Mouse (Mus musculus) forebrain, embryonic 15.5 days (tissue): ENCODE measurements around the gene Mat2b. TPM values are rescaled to one million over a fixed set of nuclear protein-coding genes. Genes with fewer than 3 reads are reported as not detected.
"Not testable (repeated sequence)": the region's sequence is repeated elsewhere in the genome, so short reads cannot be mapped to it uniquely, and the experiment has no call there.

Source experiments
- ATAC-seq: fragments of 200-750 bp; cut with Nextera tagmentation; replicated peaks from 2 replicates; pipeline ENCODE4 v1.8.0; 2017; ENCODE audit warnings: mild to moderate bottlenecking, moderate TSS enrichment, moderate library complexity
- H3K27ac ChIP-seq: fragments of 300-500 bp; sonication (generic); replicated peaks from 2 replicates; pipeline ENCODE4 v1.5.1; 2015; ENCODE audit warnings: mild to moderate bottlenecking, inconsistent platforms
- H3K27me3 ChIP-seq: fragments of 300-500 bp; sonication (generic); 2 replicates; pipeline ENCODE4 v1.6.1; 2015; ENCODE audit warnings: inconsistent platforms
- H3K36me3 ChIP-seq: fragments of 300-500 bp; sonication (generic); 2 replicates; pipeline ENCODE4 v1.6.1; 2015; ENCODE audit warnings: mild to moderate bottlenecking, inconsistent platforms
- H3K4me1 ChIP-seq: fragments of 300-500 bp; sonication (generic); 2 replicates; pipeline ENCODE4 v1.6.1; 2015; ENCODE audit warnings: inconsistent platforms
- H3K4me2 ChIP-seq: fragments of 300-500 bp; sonication (generic); replicated peaks from 2 replicates; pipeline ENCODE4 v1.6.1; 2015; ENCODE audit warnings: mild to moderate bottlenecking, inconsistent platforms
- H3K4me3 ChIP-seq: fragments of 300-500 bp; sonication (generic); 2 replicates; pipeline ENCODE4 v1.5.1; 2015; ENCODE audit warnings: mild to moderate bottlenecking, inconsistent platforms
- H3K9ac ChIP-seq: fragments of 300-500 bp; sonication (generic); replicated peaks from 2 replicates; pipeline ENCODE4 v1.6.1; 2015; ENCODE audit warnings: mild to moderate bottlenecking, inconsistent platforms
- H3K9me3 ChIP-seq: fragments of 300-500 bp; sonication (generic); 2 replicates; pipeline ENCODE4 v1.6.1; 2016; ENCODE audit warnings: inconsistent platforms
- WGBS: fragments of 180-500 bp; shearing (Covaris S2); methylation state at CpG from one replicate; pipeline ENCODE4 v1.1.7; 2015; ENCODE audit warnings: mixed read lengths; 5-methylcytosine and 5-hydroxymethylcytosine counted together
- polyA plus RNA-seq: library from polyadenylated mRNA; unstranded; fragments of >200 nt; fragmentation: Nextera tagmentation; extraction: Ambion mirVana; gene quantifications from 2 replicates; pipeline ENCODE4 v1.2.1, GENCODE M21; 2015

Gene Mat2b
- 76.6 and 78.8 TPM in 2 replicates for polyA plus RNA-seq

DNA sequence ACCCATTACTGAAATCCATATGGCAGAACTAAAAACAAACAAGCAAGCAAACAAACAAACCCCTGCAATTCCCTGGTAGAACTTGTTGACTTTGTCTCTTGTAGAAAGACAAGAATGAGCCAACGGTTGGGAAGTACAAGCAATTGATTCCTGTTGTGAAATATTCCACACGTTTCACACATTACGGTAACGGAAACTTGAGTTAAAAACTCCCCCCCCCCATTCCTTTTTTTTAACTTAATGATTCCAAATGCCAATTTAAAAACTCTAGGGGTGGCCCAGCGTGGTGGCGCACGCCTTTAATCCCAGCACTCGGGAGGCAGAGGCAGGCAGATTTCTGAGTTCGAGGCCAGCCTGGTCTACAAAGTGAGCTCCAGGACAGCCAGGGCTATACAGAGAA, at the start of gene Mat2b:
Gene Mat2b (minus strand): TSS at position 101 of the 400 bp plus-strand sequence.
- H3K27me3 ChIP-seq, result no peaks in the 10 kb centered on the region
- H3K4me2 ChIP-seq, result peak within 1 kb of the TSS; percentile 94
- H3K36me3 ChIP-seq, result no peaks in the 10 kb centered on the region
- WGBS, result 79% methylated on average over 9 of the region's 9 CpGs
- peak within 1 kb of the TSS; percentile 90 for H3K4me3 ChIP-seq
- peak within 1 kb of the TSS; percentile 61 for H3K9ac ChIP-seq
- H3K9me3 ChIP-seq, result no peaks in the 10 kb centered on the region
- H3K27ac ChIP-seq, result peak within 1 kb of the TSS; percentile 90
- no peak for ATAC-seq
- peaks cover 32% of the 10 kb centered on the region for H3K4me1 ChIP-seq

DNA sequence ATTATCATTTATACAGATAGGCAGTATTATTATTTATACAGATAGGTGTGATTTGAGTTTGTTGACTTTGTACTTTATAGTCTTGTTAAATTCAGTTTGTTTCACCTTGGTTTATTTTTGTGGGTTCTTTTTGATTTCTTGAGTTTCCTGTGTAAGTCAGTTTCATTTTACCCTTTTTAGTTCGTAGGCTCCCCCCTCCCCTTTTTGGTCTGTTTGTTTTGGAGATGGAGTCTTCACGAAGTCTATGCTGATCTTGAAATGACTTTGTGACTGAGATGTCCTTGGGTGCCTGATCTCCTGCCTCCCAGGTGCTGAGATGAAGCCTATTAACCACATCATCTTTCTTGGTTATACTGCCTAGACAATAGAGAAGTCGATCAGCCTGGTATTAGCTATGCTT, 49.3 kb upstream of the Mat2b start:
- H3K4me3 ChIP-seq, result no peak overlapping the region
- no peaks in the 10 kb centered on the region for H3K27me3 ChIP-seq
- no peaks in the 10 kb centered on the region for H3K4me1 ChIP-seq
- no peak overlapping the region for H3K27ac ChIP-seq
- ATAC-seq, result no peak
- 91% methylated on average over 3 of the region's 3 CpGs for WGBS
- H3K9ac ChIP-seq, result no peak overlapping the region
- peaks cover 14% of the 10 kb centered on the region for H3K36me3 ChIP-seq
- no peak overlapping the region for H3K4me2 ChIP-seq
- H3K9me3 ChIP-seq, result no peaks in the 10 kb centered on the region

- Histone ChIP-seq H3K9ac (no peak overlapping the region), H3K4me3 (no peak overlapping the region)
- ATAC-seq, result no peak
Observed at GRCm38 (mm10) chr11:40741605-40742262, 46.7 kb upstream of the Mat2b start.

DNA sequence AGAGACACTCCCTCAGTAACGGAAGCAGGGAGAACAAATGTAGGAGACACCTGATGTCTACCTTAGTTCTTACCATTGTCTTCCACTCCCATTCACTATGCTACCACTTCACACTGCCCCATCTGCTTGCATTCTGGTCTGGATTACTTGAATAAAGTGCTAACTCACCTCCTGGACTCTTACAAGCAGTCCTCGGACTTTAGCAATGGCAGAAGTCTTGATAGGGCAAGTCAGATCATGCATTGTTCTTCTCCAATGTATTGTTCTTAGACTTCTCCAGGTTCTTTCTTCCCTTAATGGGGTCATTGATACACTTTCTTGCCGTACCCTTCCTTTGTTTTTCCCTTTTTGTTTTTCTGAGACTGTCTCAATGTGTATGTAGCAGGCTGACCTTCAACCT, 42.4 kb upstream of the Mat2b start:
- no peaks in the 10 kb centered on the region for H3K27me3 ChIP-seq
- H3K9ac ChIP-seq, result no peak overlapping the region
- no peak overlapping the region for H3K4me3 ChIP-seq
- 87% methylated on average over 3 of the region's 3 CpGs for WGBS
- H3K36me3 ChIP-seq, result peaks cover 40% of the 10 kb centered on the region
- H3K27ac ChIP-seq, result no peak overlapping the region
- peaks cover 25% of the 10 kb centered on the region for H3K4me1 ChIP-seq
- H3K9me3 ChIP-seq, result no peaks in the 10 kb centered on the region
- no peak for ATAC-seq
- no peak overlapping the region for H3K4me2 ChIP-seq

More at GRCm38 (mm10) chr11:40741605-40742262, 46.7 kb upstream of the Mat2b start:
- WGBS, result 92% methylated on average over 12 of the region's 12 CpGs
- Histone ChIP-seq H3K4me1 (no peaks in the 10 kb centered on the region), H3K9me3 (no peaks in the 10 kb centered on the region), H3K27me3 (no peaks in the 10 kb centered on the region), H3K36me3 (peaks cover 35% of the 10 kb centered on the region), H3K27ac (no peak overlapping the region), H3K4me2 (no peak overlapping the region)

DNA sequence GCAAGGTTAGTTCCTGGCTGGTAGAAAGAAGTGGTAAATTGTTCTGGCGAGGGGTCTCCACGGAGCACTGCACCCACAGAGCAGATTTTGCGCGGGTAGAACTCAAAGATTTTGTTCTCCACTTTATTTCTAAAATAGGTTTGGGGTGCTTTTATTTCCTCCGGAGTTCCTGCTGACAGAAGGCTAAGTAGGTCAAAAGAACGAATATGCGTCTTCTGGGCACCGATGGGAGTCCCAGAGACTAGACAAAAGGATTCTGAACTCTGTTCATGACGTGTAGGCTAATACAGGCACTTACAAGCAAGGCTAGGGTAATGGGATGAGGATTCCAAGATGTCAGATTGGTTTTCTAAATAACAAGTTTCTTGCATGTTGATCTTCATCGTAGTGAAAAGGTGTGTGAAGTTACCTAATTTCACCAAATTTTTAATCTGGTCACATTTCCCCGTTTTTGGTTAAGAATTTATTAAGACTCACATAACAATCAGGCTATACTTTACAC, 39.3 kb upstream of the Mat2b start:
- H3K27ac ChIP-seq, result peak overlapping the region; percentile 69
- peak overlapping the region; percentile 71 for H3K4me3 ChIP-seq
- peak overlapping the region; percentile 78 for H3K9ac ChIP-seq
- ATAC-seq, result no peak
- H3K9me3 ChIP-seq, result no peaks in the 10 kb centered on the region
- peaks cover 26% of the 10 kb centered on the region for H3K36me3 ChIP-seq
- H3K27me3 ChIP-seq, result no peaks in the 10 kb centered on the region
- H3K4me1 ChIP-seq, result peaks cover 39% of the 10 kb centered on the region
- peak overlapping the region; percentile 84 for H3K4me2 ChIP-seq
- WGBS, result 4% methylated on average over 11 of the region's 11 CpGs

GRCm38 (mm10) chr11:40733339-40734174, 38.6 kb upstream of the Mat2b start, which contains the start of the genes Hmmr and Nudcd2:
TSS of gene Hmmr (minus strand) at chr11:40733422.
TSS of gene Nudcd2 (plus strand) at chr11:40733667.
- peak within 1 kb of the TSS; percentile 78 for H3K9ac ChIP-seq
- WGBS, result under 1% methylated on average over 52 of the region's 52 CpGs
- no peaks in the 10 kb centered on the region for H3K27me3 ChIP-seq
- no peaks in the 10 kb centered on the region for H3K9me3 ChIP-seq
- peak; percentile 99 for ATAC-seq
- peak within 1 kb of the TSS; percentile 71 for H3K4me3 ChIP-seq
- peaks cover 24% of the 10 kb centered on the region for H3K36me3 ChIP-seq
- peak within 1 kb of the TSS; percentile 69 for H3K27ac ChIP-seq
- peaks cover 39% of the 10 kb centered on the region for H3K4me1 ChIP-seq
- peak within 1 kb of the TSS; percentile 84 for H3K4me2 ChIP-seq

GRCm38 (mm10) chr11:40732997-40733338, 38.0 kb upstream of the Mat2b start:
- H3K9ac ChIP-seq, result peak overlapping the region; percentile 40
- H3K9me3 ChIP-seq, result no peaks in the 10 kb centered on the region
- peaks cover 39% of the 10 kb centered on the region for H3K4me1 ChIP-seq
- peak overlapping the region; percentile 71 for H3K4me3 ChIP-seq
- no peak overlapping the region for H3K27ac ChIP-seq
- WGBS, result under 1% methylated on average over 14 of the region's 14 CpGs
- no peaks in the 10 kb centered on the region for H3K27me3 ChIP-seq
- peaks cover 21% of the 10 kb centered on the region for H3K36me3 ChIP-seq
- no peak for ATAC-seq
- peak overlapping the region; percentile 81 for H3K4me2 ChIP-seq

DNA sequence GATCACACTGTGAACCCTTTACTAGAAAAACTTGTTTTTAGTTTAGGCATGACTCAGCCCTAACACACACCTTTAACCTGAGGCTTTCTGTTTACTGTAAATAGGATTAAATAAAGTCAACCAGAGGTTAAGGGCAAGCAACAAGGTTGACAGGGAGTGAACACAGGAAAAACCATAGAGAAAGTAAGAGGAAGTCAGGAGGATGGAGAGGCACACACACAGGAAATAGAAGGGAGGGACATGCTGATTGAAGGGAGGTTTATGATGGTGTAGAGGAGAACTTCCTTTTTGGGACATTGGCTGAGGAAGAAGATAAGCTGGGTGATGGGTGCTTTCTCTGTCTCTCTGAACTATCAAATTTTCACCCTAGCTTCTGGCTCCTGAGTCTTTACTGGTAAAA, 23.3 kb upstream of the Mat2b start:
- no peaks in the 10 kb centered on the region for H3K4me1 ChIP-seq
- H3K4me2 ChIP-seq, result no peak overlapping the region
- H3K36me3 ChIP-seq, result peaks cover 42% of the 10 kb centered on the region
- H3K27me3 ChIP-seq, result no peaks in the 10 kb centered on the region
- no peak overlapping the region for H3K4me3 ChIP-seq
- no peaks in the 10 kb centered on the region for H3K9me3 ChIP-seq
- H3K27ac ChIP-seq, result no peak overlapping the region
- no peak for ATAC-seq
- H3K9ac ChIP-seq, result no peak overlapping the region

DNA sequence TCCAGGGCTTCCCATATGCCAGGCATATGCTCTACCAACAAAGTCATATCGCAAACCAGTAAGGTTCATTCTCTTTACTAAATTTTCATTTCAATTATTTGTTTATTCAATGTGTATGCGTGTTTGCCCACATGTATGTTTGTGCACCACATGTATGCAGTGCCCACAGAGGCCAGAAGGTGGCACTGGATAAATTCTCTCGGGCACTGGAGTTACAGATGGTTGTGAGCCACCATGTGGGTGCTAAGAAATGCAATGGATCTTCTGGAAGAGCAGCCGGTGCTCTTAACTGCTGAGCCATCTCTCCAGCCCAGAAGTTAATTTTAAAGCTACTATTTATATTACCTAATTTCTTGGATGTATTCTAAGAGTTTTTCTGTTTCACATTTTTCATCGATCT, 20.5 kb upstream of the Mat2b start:
- H3K9ac ChIP-seq, result no peak overlapping the region
- H3K27me3 ChIP-seq, result no peaks in the 10 kb centered on the region
- WGBS, result 96% methylated on average over 5 of the region's 5 CpGs
- peaks cover 33% of the 10 kb centered on the region for H3K36me3 ChIP-seq
- ATAC-seq, result no peak
- H3K27ac ChIP-seq, result no peak overlapping the region
- no peaks in the 10 kb centered on the region for H3K9me3 ChIP-seq
- H3K4me1 ChIP-seq, result no peaks in the 10 kb centered on the region
- H3K4me2 ChIP-seq, result no peak overlapping the region
- H3K4me3 ChIP-seq, result no peak overlapping the region

DNA sequence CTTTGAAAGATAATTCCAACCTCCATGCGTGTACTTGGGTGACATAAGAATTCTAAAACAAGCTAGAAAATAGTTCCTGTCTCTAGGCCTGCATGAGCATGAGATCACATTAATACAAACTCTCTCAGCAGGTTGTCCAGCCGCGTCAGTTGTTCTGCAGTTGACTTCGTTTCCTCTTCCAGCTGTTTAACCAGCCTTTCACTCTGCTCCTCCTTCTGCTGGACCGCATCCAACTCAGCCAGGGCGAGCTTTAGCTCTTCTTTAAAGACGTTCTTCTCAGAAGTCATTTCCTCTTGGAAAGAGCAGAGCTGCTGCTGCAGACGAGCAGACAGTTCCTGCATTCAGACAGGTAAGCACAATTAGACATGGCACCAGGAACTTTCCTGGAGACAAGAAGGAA, 18.9 kb upstream of the Mat2b start:
- H3K9me3 ChIP-seq, result no peaks in the 10 kb centered on the region
- H3K27ac ChIP-seq, result no peak overlapping the region
- no peak overlapping the region for H3K4me3 ChIP-seq
- no peak overlapping the region for H3K9ac ChIP-seq
- H3K4me2 ChIP-seq, result no peak overlapping the region
- H3K27me3 ChIP-seq, result no peaks in the 10 kb centered on the region
- no peak for ATAC-seq
- H3K4me1 ChIP-seq, result no peaks in the 10 kb centered on the region
- 71% methylated on average over 8 of the region's 8 CpGs for WGBS
- peaks cover 35% of the 10 kb centered on the region for H3K36me3 ChIP-seq

DNA sequence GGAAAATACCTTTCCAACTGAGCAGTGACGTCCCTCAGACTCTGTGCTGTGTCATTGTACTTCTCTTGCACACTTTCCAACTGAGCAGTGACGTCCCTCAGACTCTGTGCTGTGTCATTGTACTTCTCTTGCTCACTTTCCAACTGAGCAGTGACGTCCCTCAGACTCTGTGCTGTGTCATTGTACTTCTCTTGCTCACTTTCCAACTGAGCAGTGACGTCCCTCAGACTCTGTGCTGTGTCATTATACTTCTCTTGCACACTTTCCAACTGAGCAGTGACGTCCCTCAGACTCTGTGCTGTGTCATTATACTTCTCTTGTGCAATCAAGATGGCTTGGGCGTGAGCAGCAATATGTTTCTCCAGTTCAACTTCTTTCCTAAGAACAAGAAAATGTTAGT, 14.9 kb upstream of the Mat2b start:
- not testable (repeated sequence) for H3K27me3 ChIP-seq, H3K4me2 ChIP-seq, H3K4me3 ChIP-seq, H3K27ac ChIP-seq, H3K9ac ChIP-seq, H3K9me3 ChIP-seq, H3K4me1 ChIP-seq, ATAC-seq
- H3K36me3 ChIP-seq, result peaks cover 34% of the 10 kb centered on the region
- 93% methylated on average over 6 of the region's 6 CpGs for WGBS

DNA sequence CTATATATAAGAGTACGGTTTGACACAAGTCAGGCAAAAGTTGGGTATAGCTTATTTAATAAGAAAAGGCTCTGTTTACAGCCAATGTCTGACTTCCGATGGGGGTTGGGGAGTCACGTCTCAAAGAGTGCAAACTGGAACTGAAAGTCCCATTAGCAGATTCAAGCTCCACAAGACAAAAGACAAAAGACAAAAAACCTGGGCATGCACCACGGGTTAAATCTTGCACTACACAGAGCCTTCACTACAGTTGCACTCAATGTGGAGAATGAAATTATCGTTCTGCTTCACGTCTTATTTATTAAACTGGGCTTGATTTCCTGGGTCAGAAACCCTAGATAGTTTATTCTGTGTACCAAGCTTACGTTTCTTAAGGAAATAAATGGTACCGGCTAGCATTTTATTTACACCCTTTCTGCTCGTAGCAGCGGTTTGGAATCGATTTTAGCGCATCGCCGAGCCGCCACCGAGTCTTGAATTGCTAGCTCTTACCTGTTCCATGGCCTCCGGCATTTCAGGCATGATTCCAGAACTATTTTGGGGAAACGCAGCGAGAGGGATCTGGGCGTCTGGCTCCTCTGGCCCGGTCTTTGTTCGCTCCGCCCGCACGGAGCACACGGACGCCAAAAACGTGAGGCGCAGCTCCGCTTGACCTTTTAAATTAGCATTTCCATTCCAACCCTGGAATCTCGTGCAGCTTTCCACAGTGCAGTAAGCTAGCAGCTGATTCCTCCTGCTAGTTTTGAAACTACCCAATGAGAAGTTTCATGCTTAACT, 504 bp downstream of the Mat2b start:
- Histone ChIP-seq H3K4me1 (peaks cover 38% of the 10 kb centered on the region), H3K9ac (peak overlapping the region; percentile 61), H3K27ac (peak overlapping the region; percentile 90), H3K27me3 (no peaks in the 10 kb centered on the region), H3K36me3 (no peaks in the 10 kb centered on the region), H3K4me3 (peak overlapping the region; percentile 90), H3K9me3 (no peaks in the 10 kb centered on the region), H3K4me2 (peak overlapping the region; percentile 94)
- peak; percentile 47 for ATAC-seq
- under 1% methylated on average over 31 of the region's 31 CpGs for WGBS
